ENCODE assay signal across 8 mouse cellular contexts in genomic region chr19:5567180-5567533, GRCm38 (mm10). TPM values are rescaled to one million over a fixed set of nuclear protein-coding genes. Genes with fewer than 3 reads are reported as not detected.
DNase-seq lines count a peak whose midpoint lies in the region; ATAC-seq and TF ChIP-seq lines count a peak whose summit lies in the region.

No protein-coding gene starts in this region.

- ATAC-seq in heart, embryonic 13.5 days (ENCODE audit: extremely low read depth, insufficient number of reproducible peaks, low FRiP score, low TSS enrichment) = peak; percentile 6; the same call in 1 of the 2 replicates
- ATAC-seq in forebrain, embryonic 14.5 days = peak; percentile 40
- ATAC-seq in liver, postnatal 0 days = peak; percentile 20

- in situ Hi-C loops in ES-E14 (cut with MboI; ENCODE audit: low sequenced_read_pairs in 2 of 2, unreplicated experiment in 2 of 2) = no loop called here

- peak overlapping the region; percentile 98 for H3K4me2 ChIP-seq in heart, embryonic 13.5 days
- peak overlapping the region; percentile 75 for H3K4me2 ChIP-seq in forebrain, embryonic 14.5 days (ENCODE audit: low read length)
- peak overlapping the region; percentile 100 for H3K4me2 ChIP-seq in liver, postnatal 0 days (ENCODE audit: low read depth, low read length)

- peak overlapping the region; percentile 67 for H3K4me3 ChIP-seq in heart, embryonic 13.5 days
- H3K4me3 ChIP-seq in ES-E14 (ENCODE audit: insufficient read depth in 1 of 2, low read depth in 1 of 2, low read length in 2 of 2, poor library complexity in 1 of 2, severe bottlenecking in 1 of 2) = peak overlapping the region; percentile 77 to 83
- peak overlapping the region; percentile 62 for H3K4me3 ChIP-seq in forebrain, embryonic 14.5 days (ENCODE audit: low read depth, low read length)
- peak overlapping the region; percentile 84 for H3K4me3 ChIP-seq in liver, postnatal 0 days (ENCODE audit: low read depth, low read length)

- H3K4me1 ChIP-seq in heart, embryonic 13.5 days = peaks cover 21% of the 10 kb centered on the region
- peaks cover 0 to 8% of the 10 kb centered on the region in 2 experiments; a peak in 2 of 4 replicates for H3K4me1 ChIP-seq in ES-E14 (ENCODE audit: control insufficient read depth in 2 of 2, insufficient read depth in 2 of 2, low read length in 2 of 2, poor library complexity in 1 of 2)
- H3K4me1 ChIP-seq in forebrain, embryonic 14.5 days (ENCODE audit: control insufficient read depth, insufficient read depth, low read length) = peaks cover 4% of the 10 kb centered on the region; the same call in 1 of the 2 replicates
- peaks cover 26% of the 10 kb centered on the region for H3K4me1 ChIP-seq in liver, postnatal 0 days (ENCODE audit: insufficient read depth)

- no peak for DNase-seq in heart, adult 8-10 months (ENCODE audit: low spot score)
- DNase-seq in ES-E14 (ENCODE audit: low read depth, low spot score) = no peak
- DNase-seq in forebrain, embryonic 14.5 days (ENCODE audit: low spot score) = no peak
- no peak for DNase-seq in liver, postnatal 0 days
- no peak for DNase-seq in gastrocnemius, postnatal 25 days
- DNase-seq in adrenal gland, adult 2 months = no peak
- DNase-seq in spleen, adult 18-20 months = no peak

- H3K9ac ChIP-seq in heart, embryonic 13.5 days = peak overlapping the region; percentile 83
- peak overlapping the region; percentile 85 for H3K9ac ChIP-seq in ES-E14 (ENCODE audit: insufficient read depth, low read depth, low read length, poor library complexity, severe bottlenecking)
- H3K9ac ChIP-seq in forebrain, embryonic 14.5 days (ENCODE audit: low read length) = peak overlapping the region; percentile 80
- H3K9ac ChIP-seq in liver, postnatal 0 days (replicated peaks) = peak overlapping the region; percentile 78

- H3K27me3 ChIP-seq in heart, embryonic 13.5 days (replicated peaks) = peaks cover 59% of the 10 kb centered on the region
- H3K27me3 ChIP-seq in forebrain, embryonic 14.5 days (replicated peaks; ENCODE audit: control insufficient read depth, insufficient read depth, low read length) = peaks cover 13% of the 10 kb centered on the region; the same call in 1 of the 2 replicates
- peaks cover 23% of the 10 kb centered on the region for H3K27me3 ChIP-seq in liver, postnatal 0 days (ENCODE audit: insufficient read depth, low read length)

- no peak for TF ChIP-seq CTCF in liver, postnatal 0 days (IDR thresholded peaks at IDR 0.05; ENCODE audit: low read depth)

- H3K27ac ChIP-seq in heart, embryonic 13.5 days (replicated peaks) = peak overlapping the region; percentile 89
- H3K27ac ChIP-seq in ES-E14 (ENCODE audit: insufficient read depth, low read depth, low read length, poor library complexity, severe bottlenecking) = peak overlapping the region; percentile 86
- 0 out of 2 replicates have a peak overlapping the region, but pooled peaks have one; percentile 68 for H3K27ac ChIP-seq in forebrain, embryonic 14.5 days (ENCODE audit: low read depth, low read length)
- H3K27ac ChIP-seq in liver, postnatal 0 days (ENCODE audit: low read depth) = peak overlapping the region; percentile 92

- peaks cover 25% of the 10 kb centered on the region for H3K36me3 ChIP-seq in heart, embryonic 13.5 days
- peaks cover 3% of the 10 kb centered on the region; the same call in 1 of the 2 replicates for H3K36me3 ChIP-seq in ES-E14 (ENCODE audit: control insufficient read depth, insufficient read depth, low read length, poor library complexity, severe bottlenecking)
- no peaks in the 10 kb centered on the region for H3K36me3 ChIP-seq in forebrain, embryonic 14.5 days (ENCODE audit: control insufficient read depth, insufficient read depth, low read length)
- H3K36me3 ChIP-seq in liver, postnatal 0 days (replicated peaks; ENCODE audit: insufficient read depth, low read length) = peaks cover 21% of the 10 kb centered on the region

- 3% methylated on average over 26 of the region's 26 CpGs for WGBS in heart, embryonic 13.5 days
- WGBS in forebrain, embryonic 14.5 days = 4% methylated on average over 26 of the region's 26 CpGs
- 2% methylated on average over 26 of the region's 26 CpGs for WGBS in liver, postnatal 0 days (ENCODE audit: insufficient replicate concordance)

- no peak for TF ChIP-seq EP300 in liver, postnatal 0 days (IDR thresholded peaks at IDR 0.05; ENCODE audit: low read depth)

- H3K9me3 ChIP-seq in heart, embryonic 13.5 days = no peaks in the 10 kb centered on the region
- H3K9me3 ChIP-seq in ES-E14 (ENCODE audit: control insufficient read depth, insufficient read depth, low read depth, low read length) = no peaks in the 10 kb centered on the region
- H3K9me3 ChIP-seq in forebrain, embryonic 14.5 days (replicated peaks; ENCODE audit: control insufficient read depth, low read length) = no peaks in the 10 kb centered on the region
- H3K9me3 ChIP-seq in liver, postnatal 0 days (ENCODE audit: low read length) = no peaks in the 10 kb centered on the region

TF ChIP-seq in ES-E14, 5 proteins besides CTCF, POLR2A, EP300 and RAD21:
- no peak for TF ChIP-seq CHD2 (IDR thresholded peaks at IDR 0.05; ENCODE audit: low read depth, low read length)
- no peak for TF ChIP-seq HCFC1 (IDR thresholded peaks at IDR 0.05; ENCODE audit: borderline replicate concordance, insufficient read depth, low read length)
- TF ChIP-seq MAFK (IDR thresholded peaks at IDR 0.05; ENCODE audit: insufficient read depth, low read depth, low read length) = no peak
- no peak for TF ChIP-seq ZNF384 (IDR thresholded peaks at IDR 0.05; ENCODE audit: low read depth, low read length)
- no peak for TF ChIP-seq ZC3H11A (IDR thresholded peaks at IDR 0.05; ENCODE audit: borderline replicate concordance, low read depth, low read length)
TF ChIP-seq in ES-E14: peak in this region for 0.

RNA-seq across cellular contexts. Expression of gene Ap5b1, which starts 0.7 kb away (rescaled TPM):
- polyA plus RNA-seq in heart, embryonic 13.5 days (2015; fragmentation: Nextera tagmentation; extraction: Ambion mirVana) = 2.2 and 2.7 TPM in 2 replicates
- total RNA-seq in heart, adult 8-10 months (2022) = 1 to 10 TPM; 2.3 to 3.2 (median 2.7) TPM
- total RNA-seq in ES-E14 (2012; rRNA removed) = 6.4 and 9.5 TPM in 2 replicates
- polyA plus RNA-seq in forebrain, embryonic 14.5 days (2014; fragmentation: Nextera tagmentation; extraction: Ambion mirVana) = 1.5 and 1.6 TPM in 2 replicates
- 3.1 and 3.4 TPM in 2 replicates for polyA plus RNA-seq in liver, postnatal 0 days (2015; fragmentation: Nextera tagmentation; extraction: Ambion mirVana)
- total RNA-seq in gastrocnemius, postnatal 25 days (2021) = 1 to 10 TPM; 1.4 to 1.5 TPM
- total RNA-seq in adrenal gland, adult 2 months (2021) = 1 to 10 TPM; 8.4 to 9.4 TPM
- polyA plus RNA-seq in adrenal gland, adult 2 months (2012; rRNA removed) = 12.8 and 16.8 TPM in 2 replicates

RNA-seq across cellular contexts. Expression of gene Ovol1, which starts 6.7 kb away (rescaled TPM):
- 0.07 and 0.13 TPM in 2 replicates for polyA plus RNA-seq in heart, embryonic 13.5 days (2015; fragmentation: Nextera tagmentation; extraction: Ambion mirVana)
- total RNA-seq in heart, adult 8-10 months (2022) = not detected
- total RNA-seq in ES-E14 (2012; rRNA removed) = 0.58 and 1.1 TPM in 2 replicates
- 0.16 TPM in 1 of 2 replicates, not detected in the other for polyA plus RNA-seq in forebrain, embryonic 14.5 days (2014; fragmentation: Nextera tagmentation; extraction: Ambion mirVana)
- 0.06 TPM in 1 of 2 replicates, not detected in the other for polyA plus RNA-seq in liver, postnatal 0 days (2015; fragmentation: Nextera tagmentation; extraction: Ambion mirVana)
- total RNA-seq in gastrocnemius, postnatal 25 days (2021) = not detected
- total RNA-seq in adrenal gland, adult 2 months (2021) = not detected
- polyA plus RNA-seq in adrenal gland, adult 2 months (2012; rRNA removed) = not detected in 2 replicates

RNA-seq across cellular contexts. Expression of gene Rnaseh2c, which starts 34.5 kb away (rescaled TPM):
- polyA plus RNA-seq in heart, embryonic 13.5 days (2015; fragmentation: Nextera tagmentation; extraction: Ambion mirVana) = 109 and 113 TPM in 2 replicates
- 10 to 100 TPM; 49.9 to 66.3 (median 64.9) TPM for total RNA-seq in heart, adult 8-10 months (2022)
- total RNA-seq in ES-E14 (2012; rRNA removed) = 87.9 and 99.5 TPM in 2 replicates
- polyA plus RNA-seq in forebrain, embryonic 14.5 days (2014; fragmentation: Nextera tagmentation; extraction: Ambion mirVana) = 85.7 and 95.8 TPM in 2 replicates
- polyA plus RNA-seq in liver, postnatal 0 days (2015; fragmentation: Nextera tagmentation; extraction: Ambion mirVana) = 78.4 and 79.1 TPM in 2 replicates
- total RNA-seq in gastrocnemius, postnatal 25 days (2021) = 10 to 100 TPM; 45.2 to 47.1 TPM
- 100 to 1,000 TPM; 109 to 147 TPM for total RNA-seq in adrenal gland, adult 2 months (2021)
- polyA plus RNA-seq in adrenal gland, adult 2 months (2012; rRNA removed) = 97.9 and 99.7 TPM in 2 replicates

RNA-seq across cellular contexts. Expression of gene Kat5, which starts 42.9 kb away (rescaled TPM):
- polyA plus RNA-seq in heart, embryonic 13.5 days (2015; fragmentation: Nextera tagmentation; extraction: Ambion mirVana) = 31.0 and 31.5 TPM in 2 replicates
- total RNA-seq in heart, adult 8-10 months (2022) = 10 to 100 TPM; 23.1 to 38.7 (median 29.3) TPM
- total RNA-seq in ES-E14 (2012; rRNA removed) = 52.2 and 75.6 TPM in 2 replicates
- 43.7 and 49.7 TPM in 2 replicates for polyA plus RNA-seq in forebrain, embryonic 14.5 days (2014; fragmentation: Nextera tagmentation; extraction: Ambion mirVana)
- 15.1 and 15.8 TPM in 2 replicates for polyA plus RNA-seq in liver, postnatal 0 days (2015; fragmentation: Nextera tagmentation; extraction: Ambion mirVana)
- 10 to 100 TPM; 15.6 to 15.7 TPM for total RNA-seq in gastrocnemius, postnatal 25 days (2021)
- total RNA-seq in adrenal gland, adult 2 months (2021) = 10 to 100 TPM; 75.5 to 76.9 TPM
- polyA plus RNA-seq in adrenal gland, adult 2 months (2012; rRNA removed) = 43.8 and 54.1 TPM in 2 replicates

RNA-seq across cellular contexts. Expression of gene Snx32, which starts 56.8 kb away (rescaled TPM):
- polyA plus RNA-seq in heart, embryonic 13.5 days (2015; fragmentation: Nextera tagmentation; extraction: Ambion mirVana) = 13.5 and 14.8 TPM in 2 replicates
- total RNA-seq in heart, adult 8-10 months (2022) = 1 to 10 TPM; 3.7 to 6.5 (median 6.0) TPM
- total RNA-seq in ES-E14 (2012; rRNA removed) = 3.3 and 5.0 TPM in 2 replicates
- 55.3 and 73.2 TPM in 2 replicates for polyA plus RNA-seq in forebrain, embryonic 14.5 days (2014; fragmentation: Nextera tagmentation; extraction: Ambion mirVana)
- polyA plus RNA-seq in liver, postnatal 0 days (2015; fragmentation: Nextera tagmentation; extraction: Ambion mirVana) = 2.6 and 3.0 TPM in 2 replicates
- total RNA-seq in gastrocnemius, postnatal 25 days (2021) = 1 to 10 TPM; 6.9 to 7.5 TPM
- total RNA-seq in adrenal gland, adult 2 months (2021) = 10 to 100 TPM; 12.2 to 14.1 TPM
- 13.0 and 15.0 TPM in 2 replicates for polyA plus RNA-seq in adrenal gland, adult 2 months (2012; rRNA removed)
